Mouse (Mus musculus): ENCODE measurements around the gene Arid3c.
"Not testable (repeated sequence)": the region's sequence is repeated elsewhere in the genome, so short reads cannot be mapped to it uniquely, and the experiment has no call there.

Arid3c gene

DNA sequence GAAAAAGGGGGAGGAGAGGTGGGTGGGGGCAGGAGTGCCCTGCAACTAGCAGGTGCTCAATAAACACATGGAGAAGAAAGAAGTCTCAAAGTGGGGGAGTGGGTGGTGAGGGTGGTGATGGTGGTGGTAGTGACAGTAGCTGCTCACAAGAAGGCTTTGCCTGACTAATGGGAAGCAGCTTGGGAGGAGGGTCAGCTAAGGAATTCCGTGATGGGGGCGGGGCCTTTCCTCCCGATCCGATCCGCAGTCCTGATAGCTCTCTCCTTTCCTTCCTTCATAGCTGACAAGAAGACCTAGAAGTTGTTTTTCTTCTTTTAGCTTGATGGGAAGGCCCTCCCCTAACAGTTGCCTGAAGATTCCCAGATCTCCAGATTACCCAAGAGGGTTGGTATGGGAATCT is 26.3 kb downstream of the Arid3c start:
- peak in 1 of 2 experiments; percentile 45 for DNase-seq

DNA sequence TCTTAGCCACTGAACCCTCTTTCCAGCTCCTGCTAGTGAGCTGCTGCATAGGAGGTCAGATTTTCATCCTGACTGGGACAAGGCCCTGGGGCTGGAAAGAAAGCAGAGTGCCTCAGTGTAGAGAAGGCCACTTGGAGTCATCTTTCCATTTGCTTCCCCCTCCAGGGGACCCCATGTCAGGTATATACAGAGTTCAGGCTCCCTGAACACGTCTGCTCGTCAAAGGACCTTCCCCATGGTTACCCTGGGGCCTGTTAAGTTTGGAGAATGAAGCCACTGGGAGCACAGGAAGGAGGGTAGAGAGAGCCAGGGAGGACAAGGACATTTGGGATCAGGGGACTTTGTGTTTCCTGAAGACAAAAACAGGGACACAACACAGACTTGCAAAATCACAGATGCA is 28.7 kb downstream of the Arid3c start:
- DNase-seq, result not testable (repeated sequence)

DNA sequence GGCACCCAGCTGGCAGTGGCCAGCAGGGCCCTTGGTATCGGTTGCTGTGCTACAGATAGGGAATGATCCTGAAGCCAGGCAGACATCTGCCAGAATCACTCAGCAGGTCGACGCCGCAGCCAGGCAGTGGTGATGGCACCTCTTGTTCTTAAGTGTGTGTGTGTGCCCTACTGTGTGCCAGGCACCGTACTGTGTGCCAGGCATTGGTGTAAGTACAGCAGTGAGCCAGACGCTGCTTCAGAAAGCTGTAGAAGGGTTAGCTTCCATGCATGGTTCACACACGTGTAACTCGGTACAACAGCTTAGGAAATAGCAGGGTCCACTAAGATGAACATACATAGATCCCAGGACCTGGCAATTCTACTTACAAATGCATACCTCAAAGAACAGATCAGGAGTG is 30.7 kb downstream of the Arid3c start:
- DNase-seq, result not testable (repeated sequence)

DNA sequence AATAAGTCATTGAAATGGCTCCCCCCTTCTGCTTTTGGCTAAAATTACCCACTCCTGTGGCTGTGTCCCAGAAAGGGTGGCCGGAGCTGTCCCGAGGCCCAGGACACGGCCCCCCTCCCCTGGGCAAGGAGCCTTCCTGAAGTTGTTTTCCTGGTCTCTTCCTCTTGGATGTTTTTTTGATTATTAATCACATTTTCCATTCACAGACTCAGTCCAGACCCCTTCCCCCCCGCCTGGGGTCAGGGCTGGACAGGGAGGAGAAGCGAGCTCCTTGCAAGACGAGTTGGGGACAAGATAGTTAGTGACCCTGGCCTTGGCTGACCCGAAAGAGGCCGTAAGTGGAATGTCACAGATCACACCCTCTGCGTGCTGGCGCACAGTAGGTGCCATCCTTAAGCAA is 31.2 kb downstream of the Arid3c start, which contains the start of gene Il11ra1:
Gene Il11ra1 (plus strand): TSS at position 207 of the 400 bp plus-strand sequence.
- not testable (repeated sequence) for DNase-seq

DNA sequence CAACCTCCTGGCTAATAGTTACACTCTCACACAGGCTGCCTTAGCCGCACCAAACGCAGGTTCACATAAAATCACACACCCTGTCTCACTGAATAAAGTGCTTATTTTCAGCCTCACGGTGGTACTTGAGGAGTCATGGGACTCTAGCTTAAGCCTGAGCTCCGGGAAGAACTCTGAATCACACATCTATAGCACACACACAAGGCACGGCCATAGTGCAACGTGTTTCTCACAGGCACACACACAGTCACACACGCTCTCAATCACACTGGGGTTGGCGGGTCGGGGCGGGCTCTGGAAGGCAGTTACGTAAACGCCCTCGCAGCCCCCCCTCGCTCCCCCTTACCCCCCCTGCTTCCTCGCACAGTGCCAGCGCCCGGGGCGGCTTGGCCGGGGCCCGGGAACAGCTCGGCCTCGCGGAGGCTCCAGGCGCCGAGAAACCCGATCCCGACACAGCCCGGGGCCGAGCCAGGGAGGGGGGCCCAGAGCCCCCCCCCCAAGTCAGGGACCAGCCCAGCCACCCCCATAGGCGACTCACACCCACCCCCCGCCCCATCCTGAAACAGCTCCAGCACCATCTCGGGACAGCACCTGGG is 32.4 kb downstream of the Arid3c start:
- DNase-seq, result peak in 1 of 2 experiments; percentile 39

DNA sequence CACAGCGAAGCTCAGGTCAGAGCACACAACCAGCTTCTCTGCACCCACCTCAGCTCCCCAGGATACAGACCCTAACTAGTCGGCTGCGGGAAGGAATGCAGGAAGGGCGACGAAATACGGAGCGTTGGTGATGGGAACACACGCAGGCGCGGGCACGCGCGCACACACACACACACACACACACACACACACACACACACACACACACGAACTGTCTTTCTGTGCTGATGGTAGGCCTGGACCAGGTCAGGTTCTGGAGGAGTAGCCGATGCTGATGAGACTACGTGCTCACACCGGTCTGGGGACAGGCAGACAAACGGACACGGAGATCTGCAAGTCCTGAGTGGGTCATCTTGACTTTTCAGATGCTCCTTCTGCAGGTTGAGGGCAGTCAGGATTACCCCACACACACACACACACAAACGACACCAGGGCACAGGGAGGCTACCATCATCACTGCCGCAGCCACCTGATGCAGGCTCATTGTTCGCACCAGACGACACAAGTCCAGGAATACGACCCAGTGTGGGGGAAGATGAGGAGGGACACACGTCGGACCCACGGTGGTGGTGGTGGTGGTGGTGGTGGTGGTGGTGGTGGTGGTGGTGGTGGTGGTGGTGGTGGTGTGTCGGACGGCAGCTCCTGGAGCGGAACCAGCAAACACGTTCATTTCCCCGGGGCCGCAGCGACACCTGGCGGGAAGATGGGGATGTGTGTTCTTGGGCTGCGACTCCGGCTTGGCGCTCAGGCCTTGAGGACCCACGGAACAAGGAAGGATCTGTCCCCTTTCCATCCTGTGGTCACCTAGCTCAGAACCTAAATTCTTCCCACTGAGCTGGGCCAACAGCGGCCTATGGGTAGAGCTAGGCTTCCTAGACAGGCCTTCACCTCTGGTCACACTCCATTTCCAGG is 33.8 kb downstream of the Arid3c start, which contains the start of gene Cntfr:
Gene Cntfr (minus strand): TSS at position 160 of the 912 bp plus-strand sequence.
- DNase-seq, result peak; percentile 91

DNA sequence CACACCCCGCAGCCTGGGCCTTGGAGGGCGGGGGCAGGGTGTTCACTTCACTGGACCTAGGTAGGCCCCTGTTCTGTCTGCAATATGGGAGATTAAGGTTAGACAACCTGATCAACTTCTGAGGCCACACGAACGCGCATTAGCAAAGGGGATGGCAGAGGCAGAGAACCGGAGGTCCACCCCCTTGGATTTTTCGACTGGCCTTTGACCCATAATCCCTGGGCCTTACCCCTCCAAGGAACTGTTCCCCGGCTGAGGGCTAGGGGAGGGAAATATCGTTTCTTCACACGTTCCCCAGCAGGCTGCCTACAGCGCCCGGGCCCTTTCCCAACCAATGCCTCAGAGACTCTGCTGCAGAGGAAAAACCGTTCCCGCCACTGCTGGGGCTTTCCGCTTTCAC is 34.5 kb downstream of the Arid3c start:
- peak in 1 of 2 experiments; percentile 9 for DNase-seq

DNA sequence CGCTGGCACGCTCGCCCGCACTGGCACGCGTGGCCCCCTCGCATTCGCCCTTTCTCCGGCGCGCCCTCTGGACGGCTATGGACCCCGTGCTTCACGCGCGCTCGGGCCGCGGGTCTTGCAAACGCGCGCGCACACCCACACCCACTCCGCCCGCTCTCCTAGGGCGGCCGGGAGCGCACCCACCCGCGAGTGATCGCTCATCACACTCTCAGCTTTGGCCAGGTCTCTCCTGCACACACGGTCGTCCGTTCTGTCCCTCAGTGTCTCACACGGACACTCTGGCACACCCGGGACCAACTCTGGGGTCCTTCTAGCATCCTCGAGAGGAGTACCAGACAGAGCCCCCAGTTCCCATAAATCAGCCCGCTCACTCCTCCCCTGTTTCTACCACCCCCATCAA is 35.1 kb downstream of the Arid3c start:
- peak in 1 of 2 experiments; percentile 13 for DNase-seq

DNA sequence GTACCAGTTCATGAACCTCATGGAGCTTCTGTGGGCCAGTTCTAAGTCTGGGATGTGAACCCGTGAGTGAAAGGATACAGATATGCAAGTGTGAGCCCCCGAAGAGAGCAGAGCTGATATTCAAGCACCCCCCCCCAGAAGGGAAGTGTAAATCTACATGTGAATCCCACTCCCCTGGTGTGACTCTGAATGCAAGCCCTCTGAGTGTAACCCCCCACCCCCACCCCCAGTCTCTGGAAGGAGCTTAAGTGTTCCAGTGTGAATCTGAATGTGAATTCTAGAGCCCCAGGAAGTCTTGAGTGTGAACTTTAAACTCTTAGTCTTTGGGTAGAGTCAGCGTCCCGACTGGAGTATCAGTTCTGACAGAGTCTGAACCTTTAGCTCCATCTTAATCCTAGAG is 37.4 kb downstream of the Arid3c start:
- DNase-seq, result not testable (repeated sequence)

DNA sequence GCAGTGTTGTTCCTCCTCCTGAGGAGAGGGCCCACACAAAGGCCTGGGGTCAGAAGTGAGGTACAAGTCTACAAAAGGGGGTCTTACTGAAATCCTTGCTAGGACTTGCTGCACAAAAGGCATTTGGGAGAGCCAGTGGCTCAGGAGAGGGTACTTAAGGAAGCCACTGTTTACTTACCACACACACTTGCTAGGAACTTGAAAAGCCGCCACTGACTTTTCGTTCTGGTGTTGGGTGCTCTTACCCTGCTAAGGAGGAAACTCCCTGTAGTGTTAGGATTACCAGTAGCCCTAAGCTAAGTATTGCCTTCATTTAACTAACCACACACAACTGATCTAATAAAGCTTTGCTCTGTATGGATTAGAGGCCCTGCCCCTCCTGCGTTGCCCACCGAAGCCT is 40.9 kb downstream of the Arid3c start:
- DNase-seq, result not testable (repeated sequence)

DNA sequence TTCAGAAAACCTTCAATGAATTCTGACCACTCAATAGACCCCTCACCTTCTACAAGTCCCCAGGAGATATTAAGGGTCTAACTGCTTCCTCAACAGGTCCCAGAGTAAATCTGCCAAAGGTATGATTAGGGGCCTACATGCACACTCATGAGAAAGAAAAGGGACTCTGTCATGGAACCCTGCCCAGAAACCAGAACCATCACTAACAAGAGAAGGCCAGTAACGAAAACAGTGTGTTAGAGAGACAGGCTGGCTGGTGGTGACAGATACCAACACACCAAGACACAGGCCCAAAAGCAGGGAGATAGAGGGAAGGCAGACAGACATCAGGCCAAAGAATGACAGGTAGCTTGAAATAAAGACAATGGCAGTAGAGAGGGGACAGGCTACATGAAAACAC is 42.4 kb downstream of the Arid3c start:
- not testable (repeated sequence) for DNase-seq

DNA sequence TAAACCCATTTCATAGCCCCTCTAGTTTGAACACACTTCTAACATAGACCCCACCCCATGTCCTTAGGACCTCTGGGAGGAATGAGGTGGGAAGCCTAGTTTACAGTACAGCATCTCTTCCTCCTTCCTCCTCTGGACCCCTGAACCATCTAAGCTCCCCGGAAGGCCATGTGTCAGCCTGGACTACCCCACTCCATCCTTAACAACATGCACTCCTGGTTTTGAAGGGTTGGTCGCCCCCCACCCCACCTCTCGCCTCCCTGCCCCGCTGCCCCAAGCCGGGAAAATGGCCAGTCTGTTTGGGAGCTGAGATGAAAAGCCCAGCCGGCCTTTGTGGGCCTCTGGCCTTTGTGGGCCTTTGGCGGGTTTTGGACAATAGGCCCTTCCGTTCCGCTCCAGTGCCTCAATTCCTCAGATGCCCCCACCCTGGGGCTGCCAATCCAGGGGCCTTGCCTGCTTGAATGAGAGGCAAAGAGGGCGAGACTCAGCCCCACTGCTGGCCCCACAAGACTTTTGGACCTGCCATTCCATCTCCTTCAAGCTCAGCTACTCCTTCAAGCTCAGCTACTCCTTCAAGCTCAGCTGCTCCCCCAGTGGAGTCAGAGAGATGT is 45.0 kb downstream of the Arid3c start:
- not testable (repeated sequence) for DNase-seq

DNA sequence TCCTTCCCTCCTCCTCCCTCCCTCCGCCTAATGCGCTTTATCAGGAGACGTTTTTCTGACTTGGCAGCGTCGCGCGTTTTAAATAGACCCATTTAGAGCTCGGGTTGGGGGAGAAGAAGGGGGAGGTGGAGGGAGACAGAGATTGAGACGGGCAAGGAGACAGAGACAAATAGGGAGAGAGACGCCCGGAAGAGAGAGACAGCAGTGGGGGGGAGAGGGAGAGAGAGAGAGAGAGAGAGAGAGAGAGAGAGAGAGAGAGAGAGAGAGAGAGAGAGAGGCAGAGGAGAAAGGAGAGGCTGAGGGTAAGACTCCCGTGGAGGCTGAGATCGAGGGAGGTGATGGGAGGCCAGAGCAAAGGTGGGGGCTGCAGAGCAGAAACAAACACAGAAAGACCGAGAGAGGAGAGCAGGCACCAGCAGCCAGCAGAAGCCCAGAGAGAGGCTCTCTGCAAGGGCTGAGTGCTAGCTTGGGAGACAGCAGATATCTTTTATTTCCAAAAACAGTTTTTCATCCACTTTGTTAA is 46.0 kb downstream of the Arid3c start:
- peak in 1 of 2 experiments; percentile 42 for DNase-seq

DNA sequence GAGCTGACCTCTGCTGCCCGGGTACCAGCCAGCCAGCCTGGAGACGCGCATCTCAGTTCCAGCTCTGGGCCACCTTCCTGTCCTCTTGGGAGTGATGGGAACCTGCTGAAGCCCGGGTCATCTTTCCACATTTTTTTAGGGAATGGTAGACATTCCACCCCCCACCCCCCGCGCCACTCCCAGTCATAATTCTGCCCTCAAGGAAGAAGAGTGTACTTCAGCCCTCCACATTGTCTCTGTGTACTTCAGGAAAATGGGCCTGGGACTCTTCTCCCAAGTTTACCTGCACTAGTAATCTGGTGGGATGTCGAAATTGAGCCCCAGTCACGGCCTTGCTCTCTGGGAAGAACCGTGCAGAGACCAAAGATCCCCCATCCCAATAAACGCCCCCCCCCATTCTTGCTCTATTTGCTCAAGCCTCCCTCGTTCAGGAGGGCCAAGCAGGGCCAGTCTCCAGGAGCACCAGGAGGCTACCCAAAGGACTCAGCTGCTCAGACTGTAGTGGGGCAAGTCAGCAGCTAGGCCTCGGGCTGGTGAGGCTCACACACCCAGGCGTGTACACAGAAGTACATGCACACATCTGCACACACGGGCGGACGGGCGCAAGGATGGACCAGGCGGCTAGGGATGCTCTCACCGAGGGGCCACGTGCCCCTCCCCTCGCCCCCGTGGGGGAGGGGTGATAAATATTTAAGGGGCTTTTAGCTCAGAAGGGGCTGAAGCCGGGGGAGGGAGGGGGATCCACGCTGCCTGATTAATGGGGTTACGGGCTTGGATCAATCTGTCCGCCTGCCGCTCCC is 46.6 kb downstream of the Arid3c start:
- DNase-seq, result not testable (repeated sequence)

DNA sequence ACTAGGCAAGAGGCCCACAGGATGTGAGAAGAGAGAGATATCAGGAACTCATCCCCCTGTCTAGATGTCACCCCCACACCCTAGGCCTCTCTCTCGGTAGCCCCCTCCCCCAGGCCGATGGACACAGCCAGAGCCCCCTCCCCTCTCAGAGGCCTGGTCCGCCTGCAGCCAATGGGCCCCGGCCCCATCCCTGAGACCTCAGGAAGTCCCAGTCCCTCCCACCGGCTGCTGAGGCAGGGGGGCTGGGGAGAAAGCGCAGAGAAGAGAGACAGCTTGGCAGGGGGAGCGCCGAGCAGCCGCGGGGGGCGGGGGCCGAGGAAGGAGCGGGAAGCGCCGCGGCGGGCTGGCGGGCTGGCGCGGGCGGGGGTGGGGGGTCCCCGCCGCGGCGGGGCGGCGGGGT is 47.6 kb downstream of the Arid3c start:
- peak; percentile 49 to 64 for DNase-seq

DNA sequence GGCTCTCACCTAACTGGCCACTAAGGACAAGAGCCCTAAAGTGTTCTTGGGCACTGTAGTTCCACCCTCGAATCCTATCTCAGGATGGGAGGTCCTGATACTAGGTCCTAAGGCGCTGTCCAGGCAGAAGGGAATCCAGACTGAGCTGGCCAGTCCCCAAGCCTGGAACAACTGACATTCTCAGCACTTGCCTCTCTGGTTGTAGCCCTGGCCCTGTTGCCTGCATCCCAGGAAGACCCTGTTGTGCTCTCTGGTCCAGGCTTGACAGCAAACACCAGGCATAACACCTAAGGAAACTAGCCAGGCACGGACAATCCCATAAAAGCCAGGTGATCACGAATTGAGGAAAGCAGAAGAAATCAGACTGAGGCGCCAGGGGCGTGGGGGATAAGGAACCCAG is 48.2 kb downstream of the Arid3c start:
- DNase-seq, result no peak

DNA sequence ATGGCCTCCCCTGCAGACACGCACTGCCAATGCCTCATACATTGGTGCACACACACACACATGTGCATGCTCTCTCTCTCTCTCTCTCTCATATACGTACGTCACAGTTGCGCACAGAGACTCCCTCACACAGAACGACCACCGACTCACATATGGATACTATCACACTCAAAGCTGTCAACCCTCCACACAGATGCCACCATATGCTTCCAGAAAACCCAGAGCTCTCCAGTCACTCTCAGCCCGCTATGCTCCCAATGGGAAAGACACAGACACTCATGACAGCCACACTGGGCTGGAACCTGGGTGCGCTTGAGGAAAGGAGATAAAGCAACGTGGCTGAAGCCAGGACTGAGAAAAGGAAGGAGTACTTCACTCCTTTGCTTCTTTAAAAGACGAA is 49.0 kb downstream of the Arid3c start:
- no peak for DNase-seq

DNA sequence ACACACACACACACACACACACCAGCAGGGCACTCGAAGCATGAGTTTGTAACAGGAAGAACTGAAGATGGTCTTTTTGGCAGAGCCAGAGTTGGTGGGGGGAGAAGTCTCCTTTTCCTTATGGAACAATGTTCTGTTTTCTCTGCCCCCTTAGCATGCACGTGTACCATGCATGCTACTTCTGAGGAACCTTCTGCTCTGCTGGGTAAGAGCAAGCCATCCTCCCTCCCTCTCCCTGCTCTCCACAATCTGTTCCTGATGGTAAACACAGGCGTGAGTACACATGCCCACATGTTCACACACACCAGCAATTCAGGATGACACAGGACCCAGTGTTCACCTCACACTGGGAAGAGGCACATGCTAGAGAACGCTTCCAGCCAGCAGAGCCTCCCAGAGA is 49.8 kb downstream of the Arid3c start:
- DNase-seq, result no peak

DNA sequence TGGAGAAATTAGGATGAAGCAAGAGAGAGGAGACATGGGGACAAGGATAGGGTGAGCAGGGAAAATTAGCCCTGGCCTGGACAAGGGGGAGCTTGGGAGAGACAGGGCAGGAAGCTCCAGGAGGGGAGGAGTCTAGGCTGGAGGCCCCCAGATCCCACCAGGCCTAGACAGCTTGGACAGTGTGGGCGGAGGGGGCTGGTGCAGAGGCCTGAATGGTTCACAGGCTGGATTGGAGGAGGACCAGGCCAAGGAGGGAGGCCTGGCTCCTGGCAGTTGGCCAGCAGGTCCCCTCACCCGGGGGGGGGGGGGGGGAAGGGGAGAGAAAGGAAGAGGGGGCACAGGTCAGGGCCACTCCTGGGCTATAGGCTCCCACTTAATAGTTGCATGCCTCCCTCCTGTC is 51.7 kb downstream of the Arid3c start:
- DNase-seq, result peak in 1 of 2 experiments; percentile 59

DNA sequence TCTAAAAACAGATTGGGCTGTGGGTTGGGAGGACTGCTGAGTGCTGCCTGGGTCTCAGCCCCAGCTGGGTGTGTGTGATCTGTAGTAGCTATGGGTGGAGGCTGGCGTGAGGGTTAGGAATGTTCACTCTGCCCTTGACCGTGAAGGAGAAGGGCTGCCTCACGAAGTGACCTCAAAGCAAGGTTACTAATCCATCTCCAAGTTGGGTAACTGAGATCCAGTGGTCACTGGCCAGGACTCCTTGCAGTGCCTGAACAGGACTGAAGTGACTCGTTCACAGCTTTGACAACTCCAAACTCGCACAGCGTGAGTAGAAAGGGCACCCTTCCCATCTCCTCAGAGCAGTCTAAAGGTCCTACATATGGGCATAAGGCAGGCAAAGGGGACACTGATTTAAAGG is 52.1 kb downstream of the Arid3c start:
- no peak for DNase-seq

DNA sequence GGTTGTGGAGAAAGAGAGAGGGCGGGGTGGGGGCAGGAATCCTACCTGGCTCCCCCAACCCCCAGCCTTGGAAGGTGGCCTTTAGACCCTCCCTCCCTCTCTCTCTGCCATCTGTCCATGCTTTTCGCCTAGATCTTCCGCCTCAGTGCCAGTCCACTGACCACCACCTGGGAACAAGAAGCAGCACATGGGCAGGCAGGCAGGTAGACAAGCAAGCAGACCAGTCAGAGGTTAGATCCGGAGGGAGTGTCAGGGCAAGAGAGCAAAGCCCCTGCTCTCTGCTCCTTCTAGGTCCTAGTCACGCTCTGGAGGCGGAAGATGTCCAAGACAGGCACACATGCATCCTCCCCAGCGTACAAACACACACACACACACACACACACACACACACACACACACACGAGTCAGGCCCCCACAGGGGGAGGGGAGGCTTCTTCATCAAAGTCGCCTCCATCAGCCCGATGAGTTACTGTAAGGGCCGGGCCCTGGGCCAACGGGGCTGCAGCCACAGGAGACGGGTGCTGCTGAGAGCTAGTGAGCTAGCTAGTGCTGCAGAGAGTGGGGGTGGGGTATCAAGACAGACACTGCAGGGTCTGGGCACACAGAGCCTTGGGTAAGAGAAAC is 53.8 kb downstream of the Arid3c start:
- DNase-seq, result peak; percentile 83 to 89
